26 mouse cellular contexts compared by ENCODE assay signal in genomic region chr14:48148615-48149014, GRCm38 (mm10).
"Had no signal": no experiment of that assay in that cellular context is flagged by ENCODE, and none has a peak within 500 bp of the region (broad histone marks: within the 10 kb centered on the region; RNA-seq: fewer than 3 reads in every experiment).

No protein-coding gene starts in this region.

- H3K36me3 ChIP-seq: heart, embryonic 13.5 days; heart, embryonic 15.5 days; hindbrain, embryonic 13.5 days; hindbrain, embryonic 15.5 days; intestine, embryonic 15.5 days; limb, embryonic 10.5 days; limb, embryonic 12.5 days; liver, embryonic 13.5 days had no signal

- H3K4me2 ChIP-seq: heart, embryonic 11.5 days; heart, embryonic 13.5 days; heart, embryonic 15.5 days; hindbrain, embryonic 13.5 days; hindbrain, embryonic 15.5 days; intestine, embryonic 15.5 days; limb, embryonic 12.5 days; liver, embryonic 11.5 days; liver, embryonic 13.5 days had no signal

- H3K9ac ChIP-seq: heart, embryonic 13.5 days; heart, embryonic 15.5 days; hindbrain, embryonic 13.5 days; hindbrain, embryonic 15.5 days; intestine, embryonic 15.5 days; limb, embryonic 12.5 days; liver, embryonic 13.5 days had no signal

- H3K9me3 ChIP-seq: heart, embryonic 13.5 days; heart, embryonic 15.5 days; hindbrain, embryonic 13.5 days; hindbrain, embryonic 15.5 days; intestine, embryonic 15.5 days; limb, embryonic 10.5 days; limb, embryonic 12.5 days; liver, embryonic 13.5 days had no signal

- H3K27ac ChIP-seq: gastrocnemius, adult 2 months; heart, adult 2 months; heart, embryonic 13.5 days; heart, embryonic 15.5 days; hindbrain, embryonic 13.5 days; hindbrain, embryonic 15.5 days; intestine, embryonic 15.5 days; layer of hippocampus, adult 2 months; left cerebral cortex, adult 2 months; limb, embryonic 10.5 days; limb, embryonic 12.5 days; liver, embryonic 13.5 days had no signal

- DNase-seq: gastrocnemius, adult 2 months; gastrocnemius, postnatal 10 days; gastrocnemius, postnatal 25 days; heart, adult 11 months; heart, adult 2 months; heart, postnatal 14 days; heart, postnatal 36 days; kidney, adult 18-20 months; kidney, adult 8-10 months; kidney, postnatal 10 days; kidney, postnatal 4 days; liver; liver, embryonic 13.5 days had no signal

- H3K4me3 ChIP-seq: gastrocnemius, adult 2 months; heart, adult 2 months; heart, embryonic 13.5 days; heart, embryonic 15.5 days; hindbrain, embryonic 13.5 days; hindbrain, embryonic 15.5 days; intestine, embryonic 15.5 days; layer of hippocampus, adult 2 months; left cerebral cortex, adult 2 months; limb, embryonic 10.5 days; limb, embryonic 12.5 days; liver, embryonic 13.5 days had no signal

- H3K27me3 ChIP-seq: hindbrain, embryonic 13.5 days; hindbrain, embryonic 15.5 days; intestine, embryonic 15.5 days; limb, embryonic 12.5 days; liver, embryonic 13.5 days had no signal

- ATAC-seq: inflammation-experienced regulatory T-cells, adult 6 months; intestine, embryonic 15.5 days; intestine, postnatal 0 days had no signal
